Mouse (Mus musculus) midbrain, embryonic 11.5 days (tissue): ENCODE measurements at regions not wholly inside any gene's neighbourhood (a gene's known extent, or its start where the extent isn't known, plus 50 kb on each side); places are given as distances from the start of the nearest gene placed in this dataset.

ENCODE experiments used
- ATAC-seq: fragments of 200-750 bp; cut with Nextera tagmentation; 2 replicates; pipeline ENCODE4 v1.8.0; 2017; ENCODE audit warnings: moderate TSS enrichment, moderate library complexity; ENCODE audit not compliant: low FRiP score
- DNase-seq: peaks from one replicate; pipeline ENCODE4 v3.0.0; 2015; ENCODE audit warnings: low spot score; ENCODE audit errors: missing footprints
- H3K27ac ChIP-seq: fragments of 300-500 bp; sonication (generic); 2 replicates; pipeline ENCODE4 v1.5.1; 2014; ENCODE audit warnings: low read depth, low read length
- H3K27me3 ChIP-seq: fragments of 300-500 bp; sonication (generic); 2 replicates; pipeline ENCODE4 v1.6.1; 2014; ENCODE audit warnings: mild to moderate bottlenecking, low read length, moderate library complexity, mixed read lengths; ENCODE audit not compliant: control insufficient read depth, insufficient read depth
- H3K36me3 ChIP-seq: fragments of 300-500 bp; sonication (generic); 2 replicates; pipeline ENCODE4 v1.6.1; 2014; ENCODE audit warnings: mild to moderate bottlenecking, low read length, moderate library complexity, mixed read lengths; ENCODE audit not compliant: control insufficient read depth, insufficient read depth
- H3K4me1 ChIP-seq: fragments of 300-500 bp; sonication (generic); 2 replicates; pipeline ENCODE4 v1.6.1; 2014; ENCODE audit warnings: low read length; ENCODE audit not compliant: control insufficient read depth, insufficient read depth
- H3K4me2 ChIP-seq: fragments of 300-500 bp; sonication (generic); 2 replicates; pipeline ENCODE4 v1.6.1; 2014; ENCODE audit warnings: mild to moderate bottlenecking, moderate library complexity
- H3K4me3 ChIP-seq: fragments of 300-500 bp; sonication (generic); 2 replicates; pipeline ENCODE4 v1.5.1; 2014; ENCODE audit warnings: low read depth, low read length
- H3K9ac ChIP-seq: fragments of 300-500 bp; sonication (generic); 2 replicates; pipeline ENCODE4 v1.6.1; 2014; ENCODE audit warnings: low read length
- H3K9me3 ChIP-seq: fragments of 300-500 bp; sonication (generic); 2 replicates; pipeline ENCODE4 v1.6.1; 2016; ENCODE audit warnings: low read length; ENCODE audit not compliant: control insufficient read depth
- WGBS: fragments of 180-500 bp; shearing (Covaris S2); extraction: QIAGEN DNeasy Blood & Tissue Kit; methylation state at CpG from one replicate; pipeline ENCODE4 v1.1.7; 2014; 5-methylcytosine and 5-hydroxymethylcytosine counted together

DNA sequence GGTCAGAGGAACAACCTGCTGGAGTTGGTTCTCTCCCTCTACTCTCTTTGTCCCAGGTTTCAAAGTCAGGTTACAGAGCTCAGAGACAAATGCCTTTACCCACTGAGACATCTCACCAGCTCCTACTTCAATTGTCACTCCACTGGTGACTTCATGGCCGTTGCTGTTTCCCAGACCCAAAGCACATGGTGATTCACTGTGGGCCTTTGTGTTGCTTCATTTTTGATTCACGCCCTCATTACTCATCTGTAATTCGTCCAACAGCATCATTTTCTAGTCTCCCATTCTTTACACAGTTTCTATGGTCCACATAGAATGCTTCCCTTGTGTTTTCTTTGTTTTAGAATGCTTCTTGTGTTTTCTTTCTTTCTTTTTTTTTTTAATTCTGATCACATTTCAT lies 498.2 kb downstream of the Igsf11 start:
- ATAC-seq (no peak), DNase-seq (no peak)
- no peaks in the 10 kb centered on the region for H3K36me3 ChIP-seq
- no peaks in the 10 kb centered on the region for H3K4me1 ChIP-seq
- H3K9ac ChIP-seq: no peak overlapping the region
- H3K27ac ChIP-seq: no peak overlapping the region
- H3K27me3 ChIP-seq: no peaks in the 10 kb centered on the region
- 86% methylated on average over 3 of the region's 3 CpGs for WGBS
- no peak overlapping the region for H3K4me2 ChIP-seq
- H3K9me3 ChIP-seq: no peaks in the 10 kb centered on the region
- no peak overlapping the region for H3K4me3 ChIP-seq

DNA sequence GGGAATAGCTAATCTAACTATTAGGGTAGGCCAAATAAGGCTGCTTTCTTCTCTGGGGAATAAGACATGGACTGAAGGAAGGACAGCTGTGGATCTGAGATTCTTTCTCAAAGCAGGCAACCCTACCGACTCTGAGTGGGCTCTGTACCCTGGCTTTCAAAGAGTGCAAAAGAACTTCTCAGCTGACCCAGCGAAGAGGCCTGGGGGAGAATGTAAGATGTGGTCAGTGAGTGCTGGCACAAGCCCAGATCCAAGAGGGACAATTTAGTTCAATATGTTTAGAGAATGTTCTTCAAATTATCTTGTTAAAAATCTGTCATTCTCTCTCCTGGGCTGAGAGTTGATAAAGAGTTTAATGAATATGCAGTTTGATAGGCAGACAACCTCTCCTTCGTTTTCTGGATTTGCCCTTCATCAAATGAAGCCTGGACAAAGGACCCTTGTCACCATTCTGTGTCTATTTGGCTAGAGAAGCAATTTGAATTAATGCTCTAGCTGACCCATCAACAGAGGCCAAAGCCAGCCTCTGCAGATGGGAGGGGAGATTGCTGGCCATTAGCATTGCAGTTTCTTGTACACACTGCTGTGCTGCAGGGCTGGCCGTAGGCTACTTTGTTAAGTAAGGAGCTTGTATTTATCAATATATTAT lies 509.8 kb downstream of the Igsf11 start:
- Histone ChIP-seq H3K27me3 (no peaks in the 10 kb centered on the region), H3K9me3 (no peaks in the 10 kb centered on the region), H3K36me3 (no peaks in the 10 kb centered on the region), H3K4me1 (no peaks in the 10 kb centered on the region), H3K9ac (no peak overlapping the region), H3K4me3 (no peak overlapping the region), H3K4me2 (no peak overlapping the region), H3K27ac (no peak overlapping the region)
- WGBS: 61% methylated on average over 4 of the region's 4 CpGs
- ATAC-seq (peak; percentile 40; the same call in 1 of the 2 replicates), DNase-seq (no peak)

DNA sequence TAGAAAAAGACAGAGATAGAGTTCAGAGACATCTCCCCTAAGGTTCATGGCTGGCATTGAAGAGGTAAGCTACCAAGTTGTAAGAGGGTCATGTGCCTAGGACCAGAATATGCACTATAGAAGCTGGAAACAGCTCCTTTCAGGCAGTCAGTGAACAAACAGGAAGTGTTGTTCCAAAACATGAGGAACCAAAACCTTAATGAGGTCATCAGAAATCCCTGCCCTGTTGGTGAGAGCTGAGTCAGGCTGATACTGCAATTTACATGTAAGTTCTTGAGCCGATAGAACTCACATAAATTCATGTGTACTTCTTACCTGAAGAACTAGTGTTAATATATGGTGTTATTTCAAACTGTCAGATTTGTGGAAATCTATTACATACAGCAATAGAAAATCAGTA lies 539.1 kb downstream of the Igsf11 start:
- ATAC-seq: no peak
- no peak overlapping the region for H3K4me3 ChIP-seq
- 97% methylated on average over 1 of the region's 1 CpGs for WGBS
- no peaks in the 10 kb centered on the region for H3K36me3 ChIP-seq
- H3K4me1 ChIP-seq: no peaks in the 10 kb centered on the region
- no peak overlapping the region for H3K4me2 ChIP-seq
- peak; percentile 4 for DNase-seq
- no peaks in the 10 kb centered on the region for H3K27me3 ChIP-seq
- H3K27ac ChIP-seq: no peak overlapping the region
- no peaks in the 10 kb centered on the region for H3K9me3 ChIP-seq
- H3K9ac ChIP-seq: no peak overlapping the region

DNA sequence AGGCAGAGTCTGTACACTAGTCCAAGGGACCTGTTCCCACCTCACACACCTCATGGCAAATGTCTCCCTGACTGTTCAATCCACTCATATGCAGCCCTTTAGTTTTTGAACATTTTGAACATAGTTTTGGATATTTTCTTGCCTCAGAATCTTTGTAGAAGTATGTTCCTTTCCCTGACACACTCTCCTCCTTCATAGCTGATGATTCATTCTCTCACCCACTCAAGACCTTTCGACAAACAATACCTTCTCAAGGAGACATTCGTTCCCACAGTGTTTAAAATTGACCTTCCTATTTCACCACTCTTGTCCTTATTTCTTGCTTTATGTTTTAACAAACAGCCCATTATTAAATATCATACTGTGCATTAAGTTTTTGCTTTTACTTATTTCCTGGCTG lies 538.4 kb upstream of the Lsamp start:
- Histone ChIP-seq H3K4me2 (no peak overlapping the region), H3K4me1 (no peaks in the 10 kb centered on the region), H3K36me3 (no peaks in the 10 kb centered on the region), H3K4me3 (no peak overlapping the region), H3K27ac (no peak overlapping the region), H3K9me3 (no peaks in the 10 kb centered on the region), H3K27me3 (no peaks in the 10 kb centered on the region), H3K9ac (no peak overlapping the region)
- WGBS: 80% methylated on average over 2 of the region's 2 CpGs
- ATAC-seq: no peak
- no peak for DNase-seq

DNA sequence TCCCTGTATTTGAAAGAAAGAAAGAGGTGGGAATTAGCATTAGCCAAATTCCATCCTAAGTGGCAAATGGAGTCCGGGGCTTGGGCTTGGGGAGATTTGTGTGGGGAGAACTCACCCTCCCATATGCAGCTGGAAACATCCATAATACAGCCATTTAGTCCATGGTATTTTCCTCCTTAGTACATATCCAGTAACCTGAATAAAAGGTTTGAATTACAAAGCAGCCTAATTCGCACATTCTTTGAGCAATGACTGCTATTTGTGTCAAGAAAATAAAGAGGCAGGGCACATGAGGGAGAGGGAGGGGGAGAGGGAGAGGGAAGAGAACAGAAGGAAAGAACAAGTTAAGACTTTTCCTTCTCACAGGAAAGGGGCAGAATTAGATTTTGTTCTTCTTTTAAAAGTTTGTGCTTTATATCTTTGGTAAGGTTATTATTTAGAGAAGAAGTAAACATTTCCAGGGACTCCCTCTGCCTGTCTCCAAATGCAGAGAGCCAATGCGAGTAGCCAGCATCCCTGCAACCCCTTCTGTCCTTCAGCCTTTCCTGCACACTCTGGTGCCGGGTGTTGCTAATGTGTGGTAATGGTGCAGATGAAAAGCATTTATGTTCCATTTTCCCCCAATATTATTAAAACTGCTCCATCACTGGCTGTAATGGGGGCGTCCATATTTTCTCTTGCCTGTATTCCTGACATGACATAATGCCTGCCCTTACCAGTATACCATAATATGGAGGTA lies 530.6 kb upstream of the Lsamp start:
- Histone ChIP-seq H3K4me1 (peaks cover 2% of the 10 kb centered on the region; the same call in 1 of the 2 replicates), H3K9ac (no peak overlapping the region), H3K27me3 (no peaks in the 10 kb centered on the region), H3K9me3 (no peaks in the 10 kb centered on the region), H3K4me3 (no peak overlapping the region), H3K4me2 (no peak overlapping the region), H3K36me3 (no peaks in the 10 kb centered on the region), H3K27ac (no peak overlapping the region)
- ATAC-seq: no peak
- 69% methylated on average over 5 of the region's 5 CpGs for WGBS
- no peak for DNase-seq
